Mouse (Mus musculus): ENCODE measurements at regions not wholly inside any gene's neighbourhood (a gene's known extent, or its start where the extent isn't known, plus 50 kb on each side); places are given as distances from the start of the nearest gene placed in this dataset.

GRCm38 (mm10) chr12:13668485-13669022, 399.6 kb downstream of the Nbas start:
- no peak for DNase-seq

- DNase-seq, result no peak
Observed at GRCm38 (mm10) chr12:13639336-13639735, 370.4 kb downstream of the Nbas start.

Measured in cerebellum, adult 18-20 months (tissue).